Mouse (Mus musculus): ENCODE data around the gene Fbxl17.

GRCm38 (mm10) chr17:63220821-63221220 is 279.0 kb downstream of the Fbxl17 start:
- TF ChIP-seq POLR2A (IDR thresholded peaks at IDR 0.05; ENCODE audit: insufficient read depth, low read depth, low read length) (no peak), CTCF (IDR thresholded peaks at IDR 0.05) (no peak)
